Mouse (Mus musculus): ENCODE results near the gene Pygo2. TPM values are rescaled to one million over a fixed set of nuclear protein-coding genes. Genes with fewer than 3 reads are reported as not detected.
"Not testable (repeated sequence)": the region's sequence is repeated elsewhere in the genome, so short reads cannot be mapped to it uniquely, and the experiment has no call there.

Gene Pygo2
- total and polyA plus RNA-seq, 2 experiments from 2014 or later: 31.0 to 74.7 TPM

DNA sequence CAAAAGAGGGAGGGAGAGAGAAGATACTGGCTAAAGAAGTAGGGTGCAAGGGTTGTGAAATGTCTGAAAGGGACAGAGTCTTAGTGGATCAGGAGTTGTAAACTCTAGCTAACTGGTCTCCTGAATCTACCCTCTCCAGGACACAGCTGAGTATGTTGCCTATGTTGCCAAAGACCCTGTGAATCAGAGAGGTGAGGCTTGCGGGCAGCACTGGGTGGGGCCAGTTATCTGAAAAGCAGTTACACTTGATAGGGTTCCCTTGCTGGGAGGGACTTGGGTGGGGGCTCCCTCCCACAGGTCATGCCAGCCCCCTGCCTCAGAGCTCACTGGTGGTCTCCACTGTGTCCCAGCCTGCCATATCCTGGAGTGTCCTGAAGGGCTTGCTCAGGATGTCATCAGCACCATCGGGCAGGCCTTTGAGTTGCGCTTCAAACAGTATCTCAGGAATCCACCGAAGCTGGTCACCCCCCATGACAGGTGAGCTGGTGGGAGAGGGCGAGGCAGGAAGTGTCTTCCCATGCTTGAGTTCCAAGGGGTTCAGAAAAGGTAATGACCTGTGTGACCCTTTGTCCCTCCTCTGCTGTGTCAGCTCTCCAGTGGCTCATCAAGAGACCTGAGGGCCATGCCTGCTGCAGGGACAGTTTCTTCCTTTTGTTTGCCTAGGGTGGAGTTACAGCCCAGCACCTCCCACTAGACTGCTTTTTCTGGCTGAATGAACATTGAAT, 5.4 kb upstream of the Pygo2 start:
- H3K4me2 ChIP-seq (ENCODE audit: low read depth, low read length): no peak overlapping the region
- TF ChIP-seq CTCF (IDR thresholded peaks at IDR 0.05; ENCODE audit: low read depth): no peak
- H3K9me3 ChIP-seq (ENCODE audit: low read length): no peaks in the 10 kb centered on the region
- DNase-seq (ENCODE audit: low spot score) (no peak), ATAC-seq (no peak)
- peaks cover 7% of the 10 kb centered on the region for H3K4me1 ChIP-seq (ENCODE audit: insufficient read depth, low read length)
- 0 out of 2 replicates have a peak, but pooled peaks cover 8% of the 10 kb centered on the region for H3K36me3 ChIP-seq (ENCODE audit: insufficient read depth, low read length)
- no peak overlapping the region for H3K4me3 ChIP-seq (ENCODE audit: low read length)
- no peak overlapping the region for H3K9ac ChIP-seq (replicated peaks; ENCODE audit: low read length)
- WGBS: 97% methylated on average over 5 of the region's 5 CpGs
- H3K27ac ChIP-seq: no peak overlapping the region
- H3K27me3 ChIP-seq (ENCODE audit: insufficient read depth, low read length): no peaks in the 10 kb centered on the region

DNA sequence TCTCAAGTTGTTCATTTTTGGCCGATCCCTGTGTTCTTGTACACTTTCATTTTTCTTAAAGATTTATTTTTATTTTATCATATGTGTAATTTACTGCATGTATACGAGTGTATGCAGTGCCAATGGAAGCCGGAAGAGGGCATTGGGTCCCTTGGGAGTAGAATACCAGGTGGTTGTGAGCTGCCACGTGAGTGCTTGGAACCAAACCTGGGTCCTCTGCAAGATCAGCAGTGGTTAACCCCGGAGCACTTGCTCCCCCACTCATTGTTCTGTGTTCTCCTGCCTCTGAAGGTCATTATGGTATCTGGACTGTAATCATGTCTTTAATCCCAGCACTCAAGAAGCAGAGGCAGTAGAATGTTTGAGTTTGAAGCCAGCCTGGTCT, 4.9 kb upstream of the Pygo2 start:
- Histone ChIP-seq H3K9me3 (ENCODE audit: low read length) (no peaks in the 10 kb centered on the region), H3K9ac (replicated peaks; ENCODE audit: low read length) (no peak overlapping the region), H3K4me1 (ENCODE audit: insufficient read depth, low read length) (peaks cover 7% of the 10 kb centered on the region), H3K27ac (no peak overlapping the region), H3K36me3 (ENCODE audit: insufficient read depth, low read length) (0 out of 2 replicates have a peak, but pooled peaks cover 8% of the 10 kb centered on the region), H3K27me3 (ENCODE audit: insufficient read depth, low read length) (no peaks in the 10 kb centered on the region), H3K4me3 (ENCODE audit: low read length) (no peak overlapping the region), H3K4me2 (ENCODE audit: low read depth, low read length) (no peak overlapping the region)
- no peak for ATAC-seq
- 89% methylated on average over 5 of the region's 5 CpGs for WGBS
- no peak for DNase-seq (ENCODE audit: low spot score)
- no peak for TF ChIP-seq CTCF (IDR thresholded peaks at IDR 0.05; ENCODE audit: low read depth)

GRCm38 (mm10) chr3:89425876-89426275, 4.1 kb upstream of the Pygo2 start:
- Histone ChIP-seq H3K9ac (replicated peaks; ENCODE audit: low read length) (no peak overlapping the region), H3K27me3 (ENCODE audit: insufficient read depth, low read length) (no peaks in the 10 kb centered on the region), H3K4me2 (ENCODE audit: low read depth, low read length) (no peak overlapping the region), H3K4me3 (ENCODE audit: low read length) (no peak overlapping the region), H3K4me1 (ENCODE audit: insufficient read depth, low read length) (peaks cover 8% of the 10 kb centered on the region), H3K36me3 (ENCODE audit: insufficient read depth, low read length) (0 out of 2 replicates have a peak, but pooled peaks cover 8% of the 10 kb centered on the region), H3K9me3 (ENCODE audit: low read length) (no peaks in the 10 kb centered on the region), H3K27ac (no peak overlapping the region)
- no peak for ATAC-seq
- 92% methylated on average over 4 of the region's 4 CpGs for WGBS
- no peak for TF ChIP-seq CTCF (IDR thresholded peaks at IDR 0.05; ENCODE audit: low read depth)
- DNase-seq (ENCODE audit: low spot score): no peak

GRCm38 (mm10) chr3:89429021-89429420, 993 bp upstream of the Pygo2 start:
- H3K27ac ChIP-seq; H3K9me3 ChIP-seq (ENCODE audit: low read length); H3K4me3 ChIP-seq (ENCODE audit: low read length); H3K4me2 ChIP-seq (ENCODE audit: low read depth, low read length); H3K27me3 ChIP-seq (ENCODE audit: insufficient read depth, low read length); H3K4me1 ChIP-seq (ENCODE audit: insufficient read depth, low read length); H3K9ac ChIP-seq (replicated peaks; ENCODE audit: low read length); ATAC-seq; DNase-seq (ENCODE audit: low spot score): not testable (repeated sequence)
- 91% methylated on average over 7 of the region's 7 CpGs for WGBS
- H3K36me3 ChIP-seq (ENCODE audit: insufficient read depth, low read length): peaks cover 25% of the 10 kb centered on the region; the same call in 1 of the 2 replicates

- Histone ChIP-seq H3K27me3 (ENCODE audit: insufficient read depth, low read length) (no peaks in the 10 kb centered on the region), H3K4me3 (ENCODE audit: low read length) (no peak overlapping the region), H3K36me3 (ENCODE audit: insufficient read depth, low read length) (peaks cover 28% of the 10 kb centered on the region), H3K9ac (replicated peaks; ENCODE audit: low read length) (no peak overlapping the region), H3K9me3 (ENCODE audit: low read length) (no peaks in the 10 kb centered on the region), H3K4me2 (ENCODE audit: low read depth, low read length) (no peak overlapping the region), H3K4me1 (ENCODE audit: insufficient read depth, low read length) (peaks cover 15% of the 10 kb centered on the region), H3K27ac (no peak overlapping the region)
- DNase-seq (ENCODE audit: low spot score) (no peak), ATAC-seq (no peak)
- WGBS: 89% methylated on average over 8 of the region's 8 CpGs
- no peak for TF ChIP-seq CTCF (IDR thresholded peaks at IDR 0.05; ENCODE audit: low read depth)
These were observed 2.6 kb downstream of the Pygo2 start for GRCm38 (mm10) chr3:89432606-89433005.

GRCm38 (mm10) chr3:89434532-89434931, 4.5 kb downstream of the Pygo2 start:
- Histone ChIP-seq H3K9me3 (ENCODE audit: low read length) (no peaks in the 10 kb centered on the region), H3K27ac (no peak overlapping the region), H3K9ac (replicated peaks; ENCODE audit: low read length) (no peak overlapping the region), H3K27me3 (ENCODE audit: insufficient read depth, low read length) (no peaks in the 10 kb centered on the region), H3K4me1 (ENCODE audit: insufficient read depth, low read length) (peaks cover 15% of the 10 kb centered on the region), H3K4me3 (ENCODE audit: low read length) (no peak overlapping the region), H3K36me3 (ENCODE audit: insufficient read depth, low read length) (peaks cover 28% of the 10 kb centered on the region), H3K4me2 (ENCODE audit: low read depth, low read length) (no peak overlapping the region)
- no peak for TF ChIP-seq CTCF (IDR thresholded peaks at IDR 0.05; ENCODE audit: low read depth)
- DNase-seq (ENCODE audit: low spot score): no peak
- 77% methylated on average over 11 of the region's 11 CpGs for WGBS
- no peak for ATAC-seq

DNA sequence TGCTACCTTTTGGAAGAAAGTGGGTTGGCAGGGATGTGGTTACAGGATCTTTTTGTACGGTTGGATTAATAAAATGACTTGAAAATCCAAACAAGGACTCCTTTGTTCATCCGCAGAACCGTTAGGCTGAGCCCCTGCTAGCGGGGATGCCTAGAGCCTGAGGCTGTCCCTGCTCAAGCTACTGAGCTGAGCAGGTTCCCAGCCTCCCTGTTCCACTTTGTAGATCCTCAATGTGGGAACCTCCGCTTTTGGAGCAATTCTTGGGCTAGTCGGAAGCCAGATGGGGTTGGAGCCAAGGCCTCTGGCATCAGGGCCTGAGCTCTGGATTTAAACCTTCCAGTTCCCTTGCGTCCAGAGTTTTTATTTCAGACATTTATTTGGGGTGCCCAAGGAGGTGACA, 5.0 kb downstream of the Pygo2 start:
- no peak overlapping the region for H3K4me3 ChIP-seq (ENCODE audit: low read length)
- TF ChIP-seq CTCF (IDR thresholded peaks at IDR 0.05; ENCODE audit: low read depth): no peak
- H3K9ac ChIP-seq (replicated peaks; ENCODE audit: low read length): no peak overlapping the region
- WGBS: 57% methylated on average over 7 of the region's 7 CpGs
- H3K27me3 ChIP-seq (ENCODE audit: insufficient read depth, low read length): no peaks in the 10 kb centered on the region
- peaks cover 28% of the 10 kb centered on the region for H3K36me3 ChIP-seq (ENCODE audit: insufficient read depth, low read length)
- DNase-seq (ENCODE audit: low spot score) (no peak), ATAC-seq (no peak)
- peaks cover 15% of the 10 kb centered on the region for H3K4me1 ChIP-seq (ENCODE audit: insufficient read depth, low read length)
- H3K4me2 ChIP-seq (ENCODE audit: low read depth, low read length): no peak overlapping the region
- no peak overlapping the region; the same call in 1 of the 2 replicates for H3K27ac ChIP-seq
- no peaks in the 10 kb centered on the region for H3K9me3 ChIP-seq (ENCODE audit: low read length)
